Mouse (Mus musculus) kidney, postnatal 4 days (tissue): ENCODE results near the gene Fuca2.

Experiments used
- DNase-seq, 2 experiments: peaks; one replicate each; pipeline ENCODE4 v3.0.0; 2021; ENCODE audit warnings: mixed read lengths in 2 of 2

The Fuca2 gene

GRCm38 (mm10) chr10:13536706-13537105 lies 37.4 kb downstream of the Fuca2 start:
- DNase-seq: no peak

GRCm38 (mm10) chr10:13539769-13540333 lies 40.5 kb downstream of the Fuca2 start:
- DNase-seq: no peak

- no peak for DNase-seq
Measured at GRCm38 (mm10) chr10:13541721-13542120, 42.4 kb downstream of the Fuca2 start.

- DNase-seq: peak; percentile 93 to 95
Measured at GRCm38 (mm10) chr10:13552646-13553497, 53.5 kb downstream of the Fuca2 start, which contains the start of the genes Adat2 and Pex3. Gene Adat2, plus strand, starts transcription at chr10:13552894. Gene Pex3, minus strand, starts transcription at chr10:13553142.

GRCm38 (mm10) chr10:13553498-13553985 lies 54.2 kb downstream of the Fuca2 start:
- no peak for DNase-seq

GRCm38 (mm10) chr10:13554316-13554715 lies 55.0 kb downstream of the Fuca2 start:
- DNase-seq: no peak

GRCm38 (mm10) chr10:13560014-13560674 lies 60.8 kb downstream of the Fuca2 start:
- no peak for DNase-seq

- peak; percentile 80 to 84 for DNase-seq
Measured at GRCm38 (mm10) chr10:13564364-13565079, 65.2 kb downstream of the Fuca2 start.

GRCm38 (mm10) chr10:13565080-13565448 lies 65.7 kb downstream of the Fuca2 start:
- no peak for DNase-seq

GRCm38 (mm10) chr10:13566393-13566792 lies 67.1 kb downstream of the Fuca2 start:
- no peak for DNase-seq
